Mouse (Mus musculus): ENCODE data around the gene Ikzf3. TPM values are rescaled to one million over a fixed set of nuclear protein-coding genes. Genes with fewer than 3 reads are reported as not detected.

Gene Ikzf3
- polyA plus RNA-seq, 1 experiment from 2014 or later: 0.52 TPM

- Histone ChIP-seq H3K9ac (no peak overlapping the region), H3K4me2 (replicated peaks) (peak overlapping the region; percentile 52), H3K27ac (no peak overlapping the region), H3K9me3 (no peaks in the 10 kb centered on the region), H3K36me3 (no peaks in the 10 kb centered on the region), H3K27me3 (peaks cover 51% of the 10 kb centered on the region), H3K4me3 (peak overlapping the region; percentile 32), H3K4me1 (peaks cover 16% of the 10 kb centered on the region)
- ATAC-seq (ENCODE audit: low FRiP score, low read depth): no peak
- 47% methylated on average over 11 of the region's 13 CpGs for WGBS
Measured at GRCm38 (mm10) chr11:98448191-98448790, 97.5 kb downstream of the Ikzf3 start.

- H3K27ac ChIP-seq: no peak overlapping the region
- H3K4me3 ChIP-seq: peak overlapping the region; percentile 32
- H3K36me3 ChIP-seq: no peaks in the 10 kb centered on the region
- no peaks in the 10 kb centered on the region for H3K9me3 ChIP-seq
- no peak for ATAC-seq (ENCODE audit: low FRiP score, low read depth)
- WGBS: 22% methylated on average over 7 of the region's 7 CpGs
- peaks cover 16% of the 10 kb centered on the region for H3K4me1 ChIP-seq
- H3K9ac ChIP-seq: peak overlapping the region; percentile 56; the same call in 1 of the 2 replicates
- peaks cover 51% of the 10 kb centered on the region for H3K27me3 ChIP-seq
- H3K4me2 ChIP-seq (replicated peaks): peak overlapping the region; percentile 52
Measured at GRCm38 (mm10) chr11:98447475-98447834, 98.4 kb downstream of the Ikzf3 start.

GRCm38 (mm10) chr11:98446562-98447474, 99.0 kb downstream of the Ikzf3 start:
- no peak overlapping the region for H3K27ac ChIP-seq
- peak overlapping the region; percentile 52 for H3K4me2 ChIP-seq (replicated peaks)

GRCm38 (mm10) chr11:98446213-98446561, 99.6 kb downstream of the Ikzf3 start, which contains the start of gene Grb7:
Grb7 (plus strand) TSS chr11:98446394.
- Histone ChIP-seq H3K27ac (no peak within 1 kb of the TSS), H3K4me1 (peaks cover 16% of the 10 kb centered on the region), H3K27me3 (peaks cover 51% of the 10 kb centered on the region), H3K4me3 (peak within 1 kb of the TSS; percentile 32), H3K9me3 (no peaks in the 10 kb centered on the region), H3K4me2 (replicated peaks) (peak within 1 kb of the TSS; percentile 52), H3K9ac (peak within 1 kb of the TSS; percentile 56; the same call in 1 of the 2 replicates), H3K36me3 (no peaks in the 10 kb centered on the region)
- no peak for ATAC-seq (ENCODE audit: low FRiP score, low read depth)
- WGBS: 5% methylated on average over 5 of the region's 5 CpGs

More at GRCm38 (mm10) chr11:98446562-98447474, 99.0 kb downstream of the Ikzf3 start:
- Histone ChIP-seq H3K36me3 (no peaks in the 10 kb centered on the region), H3K9ac (peak overlapping the region; percentile 56; the same call in 1 of the 2 replicates), H3K27me3 (peaks cover 51% of the 10 kb centered on the region), H3K4me3 (peak overlapping the region; percentile 32), H3K9me3 (no peaks in the 10 kb centered on the region), H3K4me1 (peaks cover 16% of the 10 kb centered on the region)
- WGBS: 2% methylated on average over 32 of the region's 33 CpGs
- no peak for ATAC-seq (ENCODE audit: low FRiP score, low read depth)

- Histone ChIP-seq H3K4me3 (no peak overlapping the region), H3K27ac (no peak overlapping the region), H3K27me3 (peaks cover 47% of the 10 kb centered on the region), H3K4me1 (peaks cover 16% of the 10 kb centered on the region), H3K9ac (no peak overlapping the region), H3K36me3 (no peaks in the 10 kb centered on the region), H3K4me2 (replicated peaks) (no peak overlapping the region), H3K9me3 (no peaks in the 10 kb centered on the region)
- WGBS: 36% methylated on average over 4 of the region's 4 CpGs
- ATAC-seq (ENCODE audit: low FRiP score, low read depth): no peak
Measured at GRCm38 (mm10) chr11:98445679-98446078, 100.2 kb downstream of the Ikzf3 start.

GRCm38 (mm10) chr11:98445238-98445637, 100.6 kb downstream of the Ikzf3 start:
- H3K4me2 ChIP-seq (replicated peaks): no peak overlapping the region
- no peak for ATAC-seq (ENCODE audit: low FRiP score, low read depth)
- H3K4me1 ChIP-seq: peaks cover 16% of the 10 kb centered on the region
- peaks cover 45% of the 10 kb centered on the region for H3K27me3 ChIP-seq
- no peak overlapping the region for H3K4me3 ChIP-seq
- no peaks in the 10 kb centered on the region for H3K9me3 ChIP-seq
- H3K27ac ChIP-seq: no peak overlapping the region
- no peaks in the 10 kb centered on the region for H3K36me3 ChIP-seq
- 13% methylated on average over 1 of the region's 1 CpGs for WGBS
- no peak overlapping the region for H3K9ac ChIP-seq

GRCm38 (mm10) chr11:98443688-98444087, 102.1 kb downstream of the Ikzf3 start:
- Histone ChIP-seq H3K4me1 (peaks cover 16% of the 10 kb centered on the region), H3K36me3 (no peaks in the 10 kb centered on the region), H3K9ac (no peak overlapping the region), H3K4me2 (replicated peaks) (no peak overlapping the region), H3K27ac (no peak overlapping the region), H3K27me3 (peaks cover 37% of the 10 kb centered on the region), H3K9me3 (no peaks in the 10 kb centered on the region), H3K4me3 (no peak overlapping the region)
- 96% methylated on average over 1 of the region's 1 CpGs for WGBS
- no peak for ATAC-seq (ENCODE audit: low FRiP score, low read depth)

GRCm38 (mm10) chr11:98438331-98439158, 107.3 kb downstream of the Ikzf3 start, which contains the start of gene Mien1:
Mien1 (minus strand) TSS chr11:98438991.
- peaks cover 38% of the 10 kb centered on the region for H3K36me3 ChIP-seq
- peak; percentile 93 for ATAC-seq (ENCODE audit: low FRiP score, low read depth)
- H3K4me2 ChIP-seq (replicated peaks): peak within 1 kb of the TSS; percentile 82
- H3K9ac ChIP-seq: peak within 1 kb of the TSS; percentile 59
- H3K9me3 ChIP-seq: no peaks in the 10 kb centered on the region
- peak within 1 kb of the TSS; percentile 68 for H3K4me3 ChIP-seq
- no peaks in the 10 kb centered on the region for H3K27me3 ChIP-seq
- H3K27ac ChIP-seq: peak within 1 kb of the TSS; percentile 29
- WGBS: 2% methylated on average over 43 of the region's 43 CpGs
- peaks cover 9% of the 10 kb centered on the region; the same call in 1 of the 2 replicates for H3K4me1 ChIP-seq

- no peak overlapping the region for H3K27ac ChIP-seq
- H3K9me3 ChIP-seq: no peaks in the 10 kb centered on the region
- no peak overlapping the region; the same call in 1 of the 2 replicates for H3K9ac ChIP-seq
- peaks cover 47% of the 10 kb centered on the region for H3K36me3 ChIP-seq
- H3K4me2 ChIP-seq (replicated peaks): peak overlapping the region; percentile 82; the same call in 1 of the 2 replicates
- H3K4me3 ChIP-seq: 0 out of 2 replicates have a peak overlapping the region, but pooled peaks have one; percentile 68
- no peak for ATAC-seq (ENCODE audit: low FRiP score, low read depth)
- peaks cover 9% of the 10 kb centered on the region; the same call in 1 of the 2 replicates for H3K4me1 ChIP-seq
- H3K27me3 ChIP-seq: no peaks in the 10 kb centered on the region
- WGBS: 74% methylated on average over 6 of the region's 6 CpGs
Measured at GRCm38 (mm10) chr11:98437441-98437840, 108.4 kb downstream of the Ikzf3 start.

GRCm38 (mm10) chr11:98435723-98436122, 110.1 kb downstream of the Ikzf3 start:
- peaks cover 64% of the 10 kb centered on the region for H3K36me3 ChIP-seq
- H3K4me2 ChIP-seq (replicated peaks): no peak overlapping the region
- H3K9ac ChIP-seq: no peak overlapping the region
- H3K27ac ChIP-seq: no peak overlapping the region
- H3K9me3 ChIP-seq: no peaks in the 10 kb centered on the region
- peaks cover 9% of the 10 kb centered on the region; the same call in 1 of the 2 replicates for H3K4me1 ChIP-seq
- no peaks in the 10 kb centered on the region for H3K27me3 ChIP-seq
- no peak overlapping the region for H3K4me3 ChIP-seq
- no peak for ATAC-seq (ENCODE audit: low FRiP score, low read depth)
- WGBS: 89% methylated on average over 9 of the region's 9 CpGs

- no peak overlapping the region for H3K27ac ChIP-seq
- H3K27me3 ChIP-seq: no peaks in the 10 kb centered on the region
- no peak overlapping the region for H3K4me2 ChIP-seq (replicated peaks)
- H3K4me1 ChIP-seq: no peaks in the 10 kb centered on the region
- no peak overlapping the region for H3K4me3 ChIP-seq
- H3K9ac ChIP-seq: no peak overlapping the region
- 80% methylated on average over 9 of the region's 9 CpGs for WGBS
- ATAC-seq (ENCODE audit: low FRiP score, low read depth): no peak
- no peaks in the 10 kb centered on the region for H3K9me3 ChIP-seq
- H3K36me3 ChIP-seq: peaks cover 98% of the 10 kb centered on the region
Measured at GRCm38 (mm10) chr11:98431743-98432502, 113.9 kb downstream of the Ikzf3 start.

All from limb, embryonic 13.5 days (tissue).